Mouse (Mus musculus): ENCODE measurements around the gene Rprm. TPM values are rescaled to one million over a fixed set of nuclear protein-coding genes. Genes with fewer than 3 reads are reported as not detected.

Gene Rprm
- polyA plus RNA-seq (2016; fragmentation: Nextera tagmentation; extraction: Ambion mirVana), result 90.9 and 110 TPM in 2 replicates

GRCm38 (mm10) chr2:54085430-54086087, at the start of gene Rprm:
Gene Rprm (minus strand): TSS chr2:54085552.
- H3K27me3 ChIP-seq (ENCODE audit: insufficient read depth, poor library complexity, severe bottlenecking), result peaks cover 3% of the 10 kb centered on the region; the same call in 1 of the 2 replicates
- peaks cover 37% of the 10 kb centered on the region for H3K4me1 ChIP-seq (replicated peaks)
- H3K4me3 ChIP-seq, result peak within 1 kb of the TSS; percentile 64
- peak; percentile 94 for DNase-seq (ENCODE audit: low spot score)
- WGBS, result 5% methylated on average over 27 of the region's 27 CpGs
- peak within 1 kb of the TSS; percentile 93 for H3K27ac ChIP-seq
- H3K9me3 ChIP-seq, result no peaks in the 10 kb centered on the region
- no peaks in the 10 kb centered on the region for H3K36me3 ChIP-seq

DNA sequence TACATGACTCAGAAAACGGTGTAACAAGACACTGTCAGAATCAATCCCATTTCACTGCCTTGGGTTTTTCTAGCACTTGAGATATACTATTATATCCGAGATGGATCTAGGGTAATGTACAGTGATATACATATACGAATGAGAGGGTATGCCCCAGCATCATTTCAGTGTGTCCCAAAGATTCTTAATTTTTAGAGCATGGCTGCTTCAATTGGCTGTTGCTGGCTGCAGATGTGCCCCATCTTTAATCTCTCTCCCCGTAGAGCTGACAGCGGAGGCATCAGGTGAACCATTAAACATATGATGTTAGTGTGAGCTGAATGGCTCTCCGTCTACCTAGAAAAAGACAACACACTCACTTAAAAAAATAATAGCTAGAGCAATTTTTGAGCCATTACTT, 34.0 kb upstream of the Rprm start:
- no peak overlapping the region for H3K4me3 ChIP-seq
- DNase-seq (ENCODE audit: low spot score), result no peak
- no peak overlapping the region for H3K27ac ChIP-seq
- H3K9me3 ChIP-seq, result no peaks in the 10 kb centered on the region
- H3K36me3 ChIP-seq, result no peaks in the 10 kb centered on the region
- WGBS, result 82% methylated on average over 6 of the region's 6 CpGs
- H3K27me3 ChIP-seq (ENCODE audit: insufficient read depth, poor library complexity, severe bottlenecking), result no peaks in the 10 kb centered on the region
- no peaks in the 10 kb centered on the region for H3K4me1 ChIP-seq (replicated peaks)

- WGBS, result 38% methylated on average over 3 of the region's 3 CpGs
- Histone ChIP-seq H3K9me3 (no peaks in the 10 kb centered on the region), H3K4me3 (no peak overlapping the region), H3K27me3 (ENCODE audit: insufficient read depth, poor library complexity, severe bottlenecking) (no peaks in the 10 kb centered on the region), H3K4me1 (replicated peaks) (no peaks in the 10 kb centered on the region), H3K27ac (no peak overlapping the region), H3K36me3 (no peaks in the 10 kb centered on the region)
- no peak for DNase-seq (ENCODE audit: low spot score)
Measured at GRCm38 (mm10) chr2:54118881-54119280, 33.5 kb upstream of the Rprm start.

- no peak for DNase-seq (ENCODE audit: low spot score)
- Histone ChIP-seq H3K9me3 (no peaks in the 10 kb centered on the region), H3K36me3 (no peaks in the 10 kb centered on the region), H3K4me1 (replicated peaks) (no peaks in the 10 kb centered on the region), H3K27ac (no peak overlapping the region), H3K27me3 (ENCODE audit: insufficient read depth, poor library complexity, severe bottlenecking) (no peaks in the 10 kb centered on the region), H3K4me3 (no peak overlapping the region)
- WGBS, result 83% methylated on average over 2 of the region's 2 CpGs
Measured at GRCm38 (mm10) chr2:54111294-54111693, 25.9 kb upstream of the Rprm start.

GRCm38 (mm10) chr2:54106232-54106726, 20.9 kb upstream of the Rprm start:
- H3K4me3 ChIP-seq, result no peak overlapping the region
- WGBS, result 83% methylated on average over 1 of the region's 1 CpGs
- no peaks in the 10 kb centered on the region for H3K36me3 ChIP-seq
- H3K9me3 ChIP-seq, result no peaks in the 10 kb centered on the region
- no peaks in the 10 kb centered on the region for H3K4me1 ChIP-seq (replicated peaks)
- no peak for DNase-seq (ENCODE audit: low spot score)
- H3K27me3 ChIP-seq (ENCODE audit: insufficient read depth, poor library complexity, severe bottlenecking), result no peaks in the 10 kb centered on the region
- H3K27ac ChIP-seq, result no peak overlapping the region

DNA sequence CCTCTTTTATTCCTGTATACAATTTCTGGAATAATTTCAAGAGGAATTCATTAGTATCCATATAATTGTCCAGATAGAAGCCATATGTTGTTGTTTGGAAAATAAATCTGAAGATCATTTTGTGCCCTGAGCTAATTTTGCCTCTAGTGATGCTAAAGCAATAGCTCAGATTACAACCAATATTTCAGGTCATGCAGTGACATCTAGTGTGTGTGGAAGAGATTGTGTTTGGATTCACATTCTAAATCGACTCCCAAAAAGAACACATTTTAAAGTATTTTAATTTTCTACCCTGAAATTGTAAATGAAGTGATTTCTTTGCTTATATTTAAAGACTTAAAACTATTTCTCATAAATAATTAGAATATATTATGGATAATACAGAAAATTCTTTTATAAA, 14.6 kb upstream of the Rprm start:
- H3K36me3 ChIP-seq, result no peaks in the 10 kb centered on the region
- H3K4me3 ChIP-seq, result no peak overlapping the region
- no peak for DNase-seq (ENCODE audit: low spot score)
- no peaks in the 10 kb centered on the region for H3K9me3 ChIP-seq
- no peak overlapping the region for H3K27ac ChIP-seq
- H3K27me3 ChIP-seq (ENCODE audit: insufficient read depth, poor library complexity, severe bottlenecking), result no peaks in the 10 kb centered on the region
- H3K4me1 ChIP-seq (replicated peaks), result no peaks in the 10 kb centered on the region
- 86% methylated on average over 1 of the region's 1 CpGs for WGBS

DNA sequence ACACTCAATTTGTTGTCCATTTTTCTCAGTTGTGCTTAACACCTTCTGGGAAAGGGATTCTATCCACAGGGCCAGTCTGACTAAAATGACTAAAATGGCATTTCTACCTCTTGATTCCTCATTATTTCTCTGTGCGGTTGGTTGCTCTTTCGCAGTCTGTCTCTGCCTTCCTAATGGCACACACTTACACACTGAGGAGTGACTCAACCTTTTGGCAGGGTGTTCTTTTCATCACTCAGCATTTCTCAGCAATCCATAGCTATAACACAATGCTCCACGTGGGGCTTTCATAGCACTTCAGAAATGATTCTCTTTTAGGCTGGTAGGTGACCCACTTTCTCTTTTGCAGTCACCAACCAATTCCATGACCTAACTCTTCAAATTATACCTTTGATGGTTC, 7.3 kb upstream of the Rprm start:
- Histone ChIP-seq H3K27ac (no peak overlapping the region), H3K36me3 (no peaks in the 10 kb centered on the region), H3K9me3 (no peaks in the 10 kb centered on the region), H3K4me3 (no peak overlapping the region), H3K4me1 (replicated peaks) (no peaks in the 10 kb centered on the region), H3K27me3 (ENCODE audit: insufficient read depth, poor library complexity, severe bottlenecking) (no peaks in the 10 kb centered on the region)
- DNase-seq (ENCODE audit: low spot score), result no peak
- 89% methylated on average over 3 of the region's 3 CpGs for WGBS

- no peak for DNase-seq (ENCODE audit: low spot score)
- Histone ChIP-seq H3K4me1 (replicated peaks) (peaks cover 30% of the 10 kb centered on the region), H3K27ac (no peak overlapping the region), H3K27me3 (ENCODE audit: insufficient read depth, poor library complexity, severe bottlenecking) (peaks cover 3% of the 10 kb centered on the region; the same call in 1 of the 2 replicates), H3K4me3 (no peak overlapping the region), H3K36me3 (no peaks in the 10 kb centered on the region), H3K9me3 (no peaks in the 10 kb centered on the region)
- WGBS, result 69% methylated on average over 4 of the region's 4 CpGs
Measured at GRCm38 (mm10) chr2:54086254-54086653, 902 bp upstream of the Rprm start.

- H3K36me3 ChIP-seq, result no peaks in the 10 kb centered on the region
- H3K27ac ChIP-seq, result peak overlapping the region; percentile 93
- peak overlapping the region; percentile 64 for H3K4me3 ChIP-seq
- no peak for DNase-seq (ENCODE audit: low spot score)
- no peaks in the 10 kb centered on the region for H3K9me3 ChIP-seq
- peaks cover 44% of the 10 kb centered on the region for H3K4me1 ChIP-seq (replicated peaks)
- 2% methylated on average over 51 of the region's 51 CpGs for WGBS
- H3K27me3 ChIP-seq (ENCODE audit: insufficient read depth, poor library complexity, severe bottlenecking), result peaks cover 3% of the 10 kb centered on the region; the same call in 1 of the 2 replicates
Measured at GRCm38 (mm10) chr2:54084737-54085429, 469 bp downstream of the Rprm start.

DNA sequence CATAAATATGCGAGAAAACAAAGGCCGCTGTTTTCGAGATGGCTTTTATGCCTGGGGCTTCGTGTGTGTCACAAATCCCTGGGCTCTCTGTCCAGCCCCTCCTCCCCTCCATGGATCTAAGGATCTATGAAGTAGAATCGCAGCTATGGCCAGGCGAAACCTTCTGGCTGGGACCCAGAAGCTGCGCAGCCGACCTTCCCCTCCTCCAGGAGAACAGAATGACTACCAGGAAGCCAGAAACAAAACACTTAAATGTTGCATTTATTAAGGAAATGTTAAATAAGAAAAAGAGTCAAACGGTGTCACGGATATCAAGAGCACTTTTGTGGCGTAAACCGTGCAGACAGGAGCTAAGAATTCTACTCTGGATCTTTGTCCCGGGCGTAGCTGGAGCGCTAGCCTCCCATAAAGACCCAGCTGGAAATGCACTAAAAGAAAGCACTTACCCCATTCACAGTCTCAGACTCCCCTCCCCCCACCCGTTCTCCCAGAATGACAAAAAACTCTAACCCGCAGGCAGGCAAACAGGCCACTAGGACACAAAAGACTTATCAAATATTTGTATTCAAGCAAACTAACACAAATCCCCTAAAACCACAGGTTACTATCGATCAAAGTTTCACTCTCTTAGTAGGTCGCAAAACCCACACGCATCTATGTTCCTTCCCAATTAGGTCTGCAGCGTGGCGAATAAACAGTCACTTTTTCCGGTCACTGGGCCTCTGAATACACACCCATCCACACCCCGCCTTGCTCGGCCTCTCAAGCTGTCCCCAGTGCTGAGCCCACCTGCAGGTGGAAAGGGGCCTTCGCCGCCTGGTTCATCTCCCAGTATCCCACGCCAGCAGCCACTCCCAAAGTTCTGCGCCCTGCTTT, 1.3 kb downstream of the Rprm start:
- Histone ChIP-seq H3K4me1 (replicated peaks) (peaks cover 52% of the 10 kb centered on the region), H3K27me3 (ENCODE audit: insufficient read depth, poor library complexity, severe bottlenecking) (peaks cover 3% of the 10 kb centered on the region; the same call in 1 of the 2 replicates), H3K9me3 (no peaks in the 10 kb centered on the region), H3K27ac (peak overlapping the region; percentile 93), H3K36me3 (no peaks in the 10 kb centered on the region), H3K4me3 (peak overlapping the region; percentile 64)
- DNase-seq (ENCODE audit: low spot score), result peak; percentile 68
- WGBS, result 2% methylated on average over 29 of the region's 29 CpGs

DNA sequence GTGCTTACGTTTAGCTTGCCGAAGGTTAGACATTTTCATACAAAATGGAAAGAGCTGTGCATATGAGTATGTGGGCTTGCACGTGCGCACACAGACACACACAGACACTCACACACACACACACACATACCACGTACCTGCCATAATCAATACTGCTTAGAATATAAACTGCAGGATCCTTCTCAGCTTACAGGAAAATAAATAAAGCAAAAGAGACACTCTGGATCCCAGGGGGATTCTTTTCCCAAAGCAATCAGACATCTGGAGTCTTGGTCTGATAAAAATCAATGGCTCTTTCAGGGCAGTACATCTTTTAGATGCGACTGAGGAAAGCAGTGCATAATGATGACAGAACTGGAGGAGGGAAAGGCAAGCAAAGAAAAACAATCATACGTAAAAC, 6.4 kb downstream of the Rprm start:
- 68% methylated on average over 7 of the region's 7 CpGs for WGBS
- peak; percentile 5 for DNase-seq (ENCODE audit: low spot score)

GRCm38 (mm10) chr2:54071526-54071925, 13.8 kb downstream of the Rprm start:
- Histone ChIP-seq H3K27ac (no peak overlapping the region), H3K36me3 (no peaks in the 10 kb centered on the region), H3K27me3 (ENCODE audit: insufficient read depth, poor library complexity, severe bottlenecking) (no peaks in the 10 kb centered on the region), H3K4me3 (no peak overlapping the region), H3K9me3 (no peaks in the 10 kb centered on the region), H3K4me1 (replicated peaks) (no peaks in the 10 kb centered on the region)
- no peak for DNase-seq (ENCODE audit: low spot score)
- whole genome bisulfite sequencing, result 74% methylated on average over 1 of the region's 1 CpGs

More for the DNA sequence above, 6.4 kb downstream of the Rprm start:
- no peaks in the 10 kb centered on the region for H3K27me3 ChIP-seq (ENCODE audit: insufficient read depth, poor library complexity, severe bottlenecking)
- no peaks in the 10 kb centered on the region for H3K9me3 ChIP-seq
- peak overlapping the region; percentile 1; the same call in 1 of the 2 replicates for H3K27ac ChIP-seq
- H3K36me3 ChIP-seq, result no peaks in the 10 kb centered on the region
- H3K4me1 ChIP-seq (replicated peaks), result peaks cover 49% of the 10 kb centered on the region
- H3K4me3 ChIP-seq, result no peak overlapping the region

Measured in hindbrain, embryonic 10.5 days (tissue).